Mouse (Mus musculus) megakaryocyte, adult 5-6 weeks (primary cell): Measurements from ENCODE around the gene Eci1. TPM values are rescaled to one million over a fixed set of nuclear protein-coding genes. Genes with fewer than 3 reads are reported as not detected.

Experiments used
- total RNA-seq, 2 experiments: library from RNA; stranded (forward) in 1 of 2; stranded (reverse) in 1 of 2; fragments of 153-499, 151-499 nt in 1 of 2; fragments of 221-1000, 200-1000 nt in 1 of 2; gene quantifications; 2 replicates each; pipeline versions ENCODE4 v1.2.3 to v1.2.4; 2015 to 2017

Gene Eci1
- total RNA-seq, 2 experiments from 2014 or later, result 19.1 to 30.6 TPM

Other genes with a start within 250 kb of the Eci1 start
- 5.5 and 11.8 TPM in 2 replicates for gene Tbc1d24, start 221.1 kb upstream of the Eci1 start, total RNA-seq (2015)
- 4.0 and 4.6 TPM in 2 replicates for gene Tbc1d24, start 221.1 kb upstream of the Eci1 start, total RNA-seq (2017)
- gene Ntn3, start 217.1 kb upstream of the Eci1 start, total RNA-seq (2015), result 0.11 TPM in 1 of 2 replicates, not detected in the other
- 0.08 TPM in 1 of 2 replicates, not detected in the other for gene Ntn3, start 217.1 kb upstream of the Eci1 start, total RNA-seq (2017)
- gene Tedc2, start 205.8 kb upstream of the Eci1 start, total RNA-seq (2015), result 6.6 and 7.8 TPM in 2 replicates
- 12.3 and 13.5 TPM in 2 replicates for gene Tedc2, start 205.8 kb upstream of the Eci1 start, total RNA-seq (2017)
- 34.1 and 35.1 TPM in 2 replicates for gene Ccnf, start 175.2 kb upstream of the Eci1 start, total RNA-seq (2015)
- 40.4 and 49.4 TPM in 2 replicates for gene Ccnf, start 175.2 kb upstream of the Eci1 start, total RNA-seq (2017)
- gene Abca17, start 75.6 kb upstream of the Eci1 start, total RNA-seq (2015), result 0.41 and 0.58 TPM in 2 replicates
- 0.28 and 0.88 TPM in 2 replicates for gene Abca17, start 75.6 kb upstream of the Eci1 start, total RNA-seq (2017)
- gene Abca3, start 74.7 kb upstream of the Eci1 start, total RNA-seq (2015), result 40.2 and 43.6 TPM in 2 replicates
- gene Abca3, start 74.7 kb upstream of the Eci1 start, total RNA-seq (2017), result 32.2 and 33.5 TPM in 2 replicates
- 93.0 and 102 TPM in 2 replicates for gene Rnps1, start 12.1 kb upstream of the Eci1 start, total RNA-seq (2015)
- gene Rnps1, start 12.1 kb upstream of the Eci1 start, total RNA-seq (2017), result 115 and 125 TPM in 2 replicates
- gene Dnase1l2, start 16.5 kb downstream of the Eci1 start, total RNA-seq (2015), result 2.6 and 4.7 TPM in 2 replicates
- gene Dnase1l2, start 16.5 kb downstream of the Eci1 start, total RNA-seq (2017), result 1.4 and 1.7 TPM in 2 replicates
- 20.7 and 27.5 TPM in 2 replicates for gene E4f1, start 43.7 kb downstream of the Eci1 start, total RNA-seq (2015)
- gene E4f1, start 43.7 kb downstream of the Eci1 start, total RNA-seq (2017), result 14.2 and 14.5 TPM in 2 replicates
- gene Pgp, start 43.8 kb downstream of the Eci1 start, total RNA-seq (2015), result 20.7 and 25.5 TPM in 2 replicates
- gene Pgp, start 43.8 kb downstream of the Eci1 start, total RNA-seq (2017), result 14.5 and 14.6 TPM in 2 replicates
- gene Bricd5, start 47.2 kb downstream of the Eci1 start, total RNA-seq (2015), result 0.75 TPM in 1 of 2 replicates, not detected in the other
- 0.26 TPM in 1 of 2 replicates, not detected in the other for gene Bricd5, start 47.2 kb downstream of the Eci1 start, total RNA-seq (2017)
- gene Mlst8, start 52.4 kb downstream of the Eci1 start, total RNA-seq (2015), result 12.5 and 14.6 TPM in 2 replicates
- 42.3 and 43.2 TPM in 2 replicates for gene Mlst8, start 52.4 kb downstream of the Eci1 start, total RNA-seq (2017)
- gene Caskin1, start 62.0 kb downstream of the Eci1 start, total RNA-seq (2015), result not detected in 2 replicates
- not detected in 2 replicates for gene Caskin1, start 62.0 kb downstream of the Eci1 start, total RNA-seq (2017)
- gene Traf7, start 101.3 kb downstream of the Eci1 start, total RNA-seq (2015), result 46.4 and 48.1 TPM in 2 replicates
- 81.3 and 82.8 TPM in 2 replicates for gene Traf7, start 101.3 kb downstream of the Eci1 start, total RNA-seq (2017)
- 0.42 and 0.57 TPM in 2 replicates for gene Rab26, start 107.6 kb downstream of the Eci1 start, total RNA-seq (2015)
- gene Rab26, start 107.6 kb downstream of the Eci1 start, total RNA-seq (2017), result 0.95 and 1.1 TPM in 2 replicates
- 7.8 and 10.8 TPM in 2 replicates for gene Pkd1, start 123.2 kb downstream of the Eci1 start, total RNA-seq (2015)
- 13.1 and 19.9 TPM in 2 replicates for gene Pkd1, start 123.2 kb downstream of the Eci1 start, total RNA-seq (2017)
- gene Tsc2, start 206.0 kb downstream of the Eci1 start, total RNA-seq (2015), result 60.9 and 78.2 TPM in 2 replicates
- gene Tsc2, start 206.0 kb downstream of the Eci1 start, total RNA-seq (2017), result 25.5 and 32.4 TPM in 2 replicates
- gene Nthl1, start 206.0 kb downstream of the Eci1 start, total RNA-seq (2015), result 0.50 and 2.1 TPM in 2 replicates
- 3.4 and 4.7 TPM in 2 replicates for gene Nthl1, start 206.0 kb downstream of the Eci1 start, total RNA-seq (2017)
- gene Slc9a3r2, start 223.7 kb downstream of the Eci1 start, total RNA-seq (2015), result 0.30 and 1.4 TPM in 2 replicates
- gene Slc9a3r2, start 223.7 kb downstream of the Eci1 start, total RNA-seq (2017), result 1.1 and 1.5 TPM in 2 replicates
- not detected in 2 replicates for gene Npw, start 231.8 kb downstream of the Eci1 start, total RNA-seq (2015)
- not detected in 2 replicates for gene Npw, start 231.8 kb downstream of the Eci1 start, total RNA-seq (2017)
- 18.1 and 19.2 TPM in 2 replicates for gene Zfp598, start 243.0 kb downstream of the Eci1 start, total RNA-seq (2015)
- 12.7 and 17.8 TPM in 2 replicates for gene Zfp598, start 243.0 kb downstream of the Eci1 start, total RNA-seq (2017)